Mouse (Mus musculus) left cerebral cortex, postnatal 25 days (tissue): Measurements from ENCODE around the gene 6030468B19Rik. TPM values are rescaled to one million over a fixed set of nuclear protein-coding genes. Genes with fewer than 3 reads are reported as not detected.
"Not testable (repeated sequence)": the region's sequence is repeated elsewhere in the genome, so short reads cannot be mapped to it uniquely, and the experiment has no call there.

Experiments
- DNase-seq, 2 experiments: peaks; one replicate each; pipeline ENCODE4 v3.0.0; 2022; ENCODE audit warnings: low spot score in 2 of 2, mixed read lengths in 1 of 2
- intact Hi-C: fragments of 180-260 bp; cut with DNase I; formaldehyde crosslinking; loops from one replicate; pipeline ENCODE4 v1.15.1; 2025
- total RNA-seq, 2 experiments: library from RNA; stranded (reverse); gene quantifications; 2 replicates each; pipeline ENCODE4 v1.2.3; 2021

6030468B19Rik gene
- total RNA-seq, 2 experiments from 2014 or later: 0.53 TPM; not detected in 1

DNA sequence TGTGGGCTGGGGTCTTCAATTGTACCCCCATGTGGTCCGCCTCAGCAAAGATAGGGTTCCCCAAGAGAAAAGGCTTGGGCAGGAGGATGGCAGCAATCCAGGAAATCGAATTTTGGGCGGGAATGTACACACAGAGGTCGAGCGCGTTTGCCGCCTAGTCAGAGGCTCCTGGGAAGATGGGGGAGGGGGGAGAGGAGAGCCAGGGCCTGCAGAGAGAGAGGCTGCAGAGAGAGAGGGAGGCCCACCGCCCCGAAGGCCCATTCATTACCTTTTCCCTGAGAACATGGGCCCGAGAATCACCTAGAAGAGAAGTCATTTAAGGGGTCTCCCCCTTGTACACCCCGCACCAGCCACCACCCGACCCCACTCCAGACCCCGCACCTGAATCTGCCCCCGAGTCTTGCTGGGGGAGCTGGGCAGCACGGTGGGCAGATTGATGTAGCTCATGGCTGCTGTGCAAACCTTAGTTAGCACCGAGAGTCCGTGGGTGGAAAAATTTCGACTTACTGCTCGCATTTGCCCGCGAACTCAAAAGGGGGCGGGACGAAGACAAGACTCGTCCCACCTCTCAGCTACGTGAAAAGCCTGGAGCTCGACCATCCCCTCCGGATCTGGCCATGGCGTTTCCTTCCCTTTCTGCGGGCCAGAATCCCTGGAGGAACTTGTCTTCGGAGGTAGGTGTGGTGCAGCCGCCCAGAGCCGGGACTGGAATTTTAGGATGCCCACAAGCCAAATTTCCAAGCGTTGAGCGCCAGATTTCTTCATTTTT is 28.1 kb downstream of the 6030468B19Rik start, which contains the start of the genes Afmid and Tk1:
Gene Afmid, plus strand, starts transcription at position 592 of the 769 bp plus-strand sequence.
Gene Tk1, minus strand, starts transcription at position 760 of the 769 bp plus-strand sequence.
- DNase-seq: peak in 1 of 2 experiments; percentile 54
- intact Hi-C loops: loop anchor here (2.0 to 10.0 kb wide), 3 partner anchors 117 to 581 kb away; no protein-coding TSS in a partner anchor

GRCm38 (mm10) chr11:117826164-117826563 is 28.7 kb downstream of the 6030468B19Rik start:
- intact Hi-C loops: loop anchor here (10.0 kb wide), 1 partner anchor 581 kb away; no protein-coding TSS in a partner anchor

GRCm38 (mm10) chr11:117826916-117827315 is 29.5 kb downstream of the 6030468B19Rik start:
- DNase-seq: no peak
- intact Hi-C loops: loop anchor here (10.0 kb wide), 1 partner anchor 582 kb away; no protein-coding TSS in a partner anchor

More at GRCm38 (mm10) chr11:117826164-117826563, 28.7 kb downstream of the 6030468B19Rik start:
- DNase-seq: no peak

- intact Hi-C loops: loop anchor here (10.0 kb wide), 1 partner anchor 583 kb away; no protein-coding TSS in a partner anchor
- DNase-seq: no peak
These were observed 29.9 kb downstream of the 6030468B19Rik start for GRCm38 (mm10) chr11:117827386-117827785.

DNA sequence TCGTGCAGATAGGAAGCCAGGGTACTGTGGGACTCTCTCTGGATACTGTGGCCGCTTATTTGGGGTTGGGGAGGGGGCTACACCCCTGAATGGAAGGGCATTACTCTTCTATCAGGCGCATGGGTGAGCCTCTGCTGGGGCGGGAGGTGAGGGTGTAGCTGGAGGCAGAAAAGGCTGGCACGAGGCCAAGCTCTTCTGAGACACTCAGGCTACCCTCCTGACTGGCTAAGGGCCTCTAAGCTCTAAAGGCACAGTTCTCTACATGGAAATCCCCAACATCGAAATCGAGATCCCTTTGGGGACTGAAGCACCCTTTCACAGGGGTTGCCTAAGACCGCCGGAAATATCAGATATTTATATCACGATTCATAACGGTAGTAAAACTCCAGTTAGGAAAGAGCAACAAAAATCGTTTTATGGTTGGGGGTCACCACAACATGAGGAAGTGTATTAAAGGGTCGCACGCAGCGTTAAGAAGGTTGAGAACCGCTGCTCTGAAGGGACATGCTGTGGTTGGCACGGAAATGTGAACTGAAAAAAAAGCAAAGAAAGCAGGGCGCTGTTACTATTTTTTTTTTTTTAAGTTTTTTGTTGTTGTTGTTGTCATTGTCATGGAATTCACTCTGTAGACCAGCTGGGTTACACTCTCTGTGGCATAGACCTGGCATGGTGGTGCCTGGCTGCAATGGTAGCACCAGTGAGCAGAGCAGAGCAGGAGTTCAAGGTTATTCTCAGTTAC is 30.9 kb downstream of the 6030468B19Rik start:
- intact Hi-C loops: loop anchor here (10.0 kb wide), 1 partner anchor 584 kb away; no protein-coding TSS in a partner anchor

GRCm38 (mm10) chr11:117828888-117829604 is 31.6 kb downstream of the 6030468B19Rik start:
- peak in 1 of 2 experiments; percentile 30 for DNase-seq
- intact Hi-C loops: loop anchor here (10.0 kb wide), 1 partner anchor 584 kb away; no protein-coding TSS in a partner anchor

More for the DNA sequence above, 30.9 kb downstream of the 6030468B19Rik start:
- DNase-seq: no peak

- intact Hi-C loops: loop anchor here (10.0 kb wide), 1 partner anchor 585 kb away; no protein-coding TSS in a partner anchor
- no peak for DNase-seq
These were observed 32.3 kb downstream of the 6030468B19Rik start for GRCm38 (mm10) chr11:117829671-117830215.

- intact Hi-C loops: no loop called here
- DNase-seq: no peak
These were observed 32.9 kb downstream of the 6030468B19Rik start for GRCm38 (mm10) chr11:117830401-117830800.

DNA sequence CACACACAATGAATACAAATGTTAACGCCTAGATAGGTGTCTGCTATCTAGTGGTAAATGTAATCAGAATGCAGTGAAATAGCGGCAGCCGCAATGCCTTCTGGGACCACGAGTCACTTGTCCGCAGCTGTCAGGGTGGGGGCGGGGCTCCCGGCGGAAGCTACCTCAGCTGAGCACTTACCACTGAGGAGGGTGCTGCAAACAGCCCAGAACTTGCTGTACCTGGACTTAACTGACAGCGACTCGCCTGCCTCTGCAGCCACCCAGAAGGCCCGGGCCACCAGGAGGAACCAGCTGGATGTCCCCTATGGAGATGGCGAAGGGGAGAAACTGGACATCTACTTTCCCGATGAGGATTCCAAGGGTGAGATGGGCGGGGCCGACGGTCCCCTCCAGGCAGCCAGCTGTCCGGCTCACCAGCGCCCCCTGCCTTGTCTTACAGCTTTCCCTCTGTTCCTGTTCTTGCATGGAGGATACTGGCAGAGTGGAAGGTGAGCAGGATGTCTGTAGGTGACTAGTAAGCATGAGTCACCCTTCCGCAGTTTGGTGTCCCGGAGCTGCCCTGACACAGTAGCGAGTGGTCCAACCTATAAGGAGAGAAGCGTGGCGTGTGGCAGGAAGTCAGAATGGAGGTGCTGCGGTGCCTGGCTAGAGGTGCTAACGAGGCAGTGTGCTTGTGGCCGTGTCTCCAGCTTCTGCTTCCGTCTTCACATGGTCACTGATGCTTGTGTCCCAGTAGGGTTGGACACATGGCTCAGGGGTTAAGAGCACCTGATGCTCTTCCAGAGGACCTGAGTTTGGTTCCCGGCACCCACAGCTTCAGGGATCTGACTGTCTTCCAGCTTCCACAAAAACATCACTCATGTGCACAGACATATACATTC is 34.9 kb downstream of the 6030468B19Rik start:
- peak; percentile 65 to 70 for DNase-seq
- intact Hi-C loops: no loop called here

- intact Hi-C loops: not testable (repeated sequence)
These were observed 36.0 kb downstream of the 6030468B19Rik start for GRCm38 (mm10) chr11:117833509-117833908.

GRCm38 (mm10) chr11:117834086-117834485 is 36.6 kb downstream of the 6030468B19Rik start:
- intact Hi-C loops: no loop called here
- no peak for DNase-seq

More at GRCm38 (mm10) chr11:117833509-117833908, 36.0 kb downstream of the 6030468B19Rik start:
- not testable (repeated sequence) for DNase-seq

GRCm38 (mm10) chr11:117836306-117836705 is 38.8 kb downstream of the 6030468B19Rik start:
- peak; percentile 45 to 88 for DNase-seq
- intact Hi-C loops: no loop called here

GRCm38 (mm10) chr11:117838572-117838971 is 41.1 kb downstream of the 6030468B19Rik start:
- intact Hi-C loops: no loop called here
- no peak for DNase-seq

DNA sequence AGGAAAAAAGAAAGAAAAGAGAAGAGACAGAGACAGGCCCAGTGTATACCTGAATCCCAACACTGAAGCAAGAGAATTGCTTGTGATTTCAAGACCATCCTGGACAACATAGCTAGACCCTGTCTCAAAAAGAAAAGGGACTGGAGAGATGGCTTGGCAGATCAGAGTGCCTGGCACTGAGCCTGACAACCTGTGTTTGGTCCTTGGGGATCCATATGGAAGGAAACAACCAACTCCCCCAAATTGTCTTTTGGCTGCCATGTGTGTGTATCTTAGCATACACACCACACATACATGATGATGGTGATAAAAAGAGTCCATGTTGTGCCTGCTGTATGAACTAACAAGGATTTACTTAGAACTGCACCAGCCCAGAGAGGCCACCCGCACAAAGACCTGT is 41.6 kb downstream of the 6030468B19Rik start:
- intact Hi-C loops: no loop called here
- DNase-seq: no peak

- intact Hi-C loops: no loop called here
- DNase-seq: no peak
These were observed 43.5 kb downstream of the 6030468B19Rik start for GRCm38 (mm10) chr11:117840910-117841309.

DNA sequence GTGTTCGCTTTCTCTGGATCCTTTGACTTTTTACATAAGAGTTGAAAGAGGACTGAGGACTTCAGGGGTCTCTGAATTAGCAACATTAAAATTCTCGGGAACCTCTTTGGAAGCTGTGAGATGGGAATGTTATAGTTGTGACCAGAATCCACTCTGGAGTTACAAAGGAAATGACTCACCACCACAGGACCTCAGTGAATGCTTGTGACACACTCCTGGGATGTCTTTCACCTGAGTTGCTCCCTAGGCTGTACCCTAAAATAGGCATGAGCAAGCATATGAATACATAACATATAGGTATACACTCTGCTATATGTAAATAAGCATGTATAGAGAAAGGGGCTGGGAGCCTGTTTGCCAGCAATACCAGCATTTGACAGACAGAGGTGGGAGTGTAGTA is 46.0 kb downstream of the 6030468B19Rik start:
- intact Hi-C loops: no loop called here
- DNase-seq: no peak

DNA sequence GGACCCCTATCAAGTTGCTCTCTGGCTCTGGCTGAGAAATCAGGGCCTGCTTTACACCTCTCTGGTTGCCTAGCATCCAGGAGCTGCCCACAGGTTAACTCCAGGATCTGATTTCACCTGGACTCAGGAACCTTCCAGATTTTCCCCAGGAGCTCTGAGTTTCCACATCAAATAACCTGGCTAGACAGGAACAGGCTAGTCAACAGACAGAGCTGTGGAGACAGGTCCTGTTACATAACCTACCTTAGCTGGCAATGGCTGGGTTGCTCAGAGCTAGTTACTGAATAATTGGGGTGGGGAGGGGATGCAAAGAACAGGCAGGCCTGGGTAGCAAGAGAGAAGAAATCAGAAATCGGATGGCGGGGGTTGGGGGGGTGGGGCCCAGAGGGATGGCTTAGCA is 47.5 kb downstream of the 6030468B19Rik start:
- intact Hi-C loops: no loop called here
- DNase-seq: no peak

DNA sequence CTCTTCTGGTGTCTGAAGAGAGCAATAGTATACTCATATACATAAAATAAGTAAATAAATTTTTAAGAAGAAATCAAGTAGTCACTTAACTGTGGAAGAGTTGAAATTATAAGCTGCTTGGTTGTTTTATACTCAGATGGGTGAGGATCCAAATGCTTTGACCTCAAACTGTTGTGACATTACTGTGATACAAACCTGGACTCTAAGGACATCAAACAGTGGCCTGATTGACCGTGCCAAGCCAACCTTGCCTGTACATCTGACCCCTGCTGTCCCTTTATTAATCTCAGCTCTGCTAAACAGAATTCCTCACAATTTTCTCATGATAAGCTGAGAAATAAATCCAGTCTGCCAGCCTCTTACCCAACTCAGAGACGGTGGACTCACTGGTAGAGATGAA is 48.2 kb downstream of the 6030468B19Rik start:
- intact Hi-C loops: no loop called here
- DNase-seq: no peak
